Mouse (Mus musculus) ovary, postnatal 36 days (tissue): ENCODE results near the gene Rnase10.
"Not testable (repeated sequence)": the region's sequence is repeated elsewhere in the genome, so short reads cannot be mapped to it uniquely, and the experiment has no call there.

Source experiments
- DNase-seq: peaks from one replicate; pipeline ENCODE4 v3.0.0; 2022; ENCODE audit warnings: low spot score, mixed read lengths

The Rnase10 gene

DNA sequence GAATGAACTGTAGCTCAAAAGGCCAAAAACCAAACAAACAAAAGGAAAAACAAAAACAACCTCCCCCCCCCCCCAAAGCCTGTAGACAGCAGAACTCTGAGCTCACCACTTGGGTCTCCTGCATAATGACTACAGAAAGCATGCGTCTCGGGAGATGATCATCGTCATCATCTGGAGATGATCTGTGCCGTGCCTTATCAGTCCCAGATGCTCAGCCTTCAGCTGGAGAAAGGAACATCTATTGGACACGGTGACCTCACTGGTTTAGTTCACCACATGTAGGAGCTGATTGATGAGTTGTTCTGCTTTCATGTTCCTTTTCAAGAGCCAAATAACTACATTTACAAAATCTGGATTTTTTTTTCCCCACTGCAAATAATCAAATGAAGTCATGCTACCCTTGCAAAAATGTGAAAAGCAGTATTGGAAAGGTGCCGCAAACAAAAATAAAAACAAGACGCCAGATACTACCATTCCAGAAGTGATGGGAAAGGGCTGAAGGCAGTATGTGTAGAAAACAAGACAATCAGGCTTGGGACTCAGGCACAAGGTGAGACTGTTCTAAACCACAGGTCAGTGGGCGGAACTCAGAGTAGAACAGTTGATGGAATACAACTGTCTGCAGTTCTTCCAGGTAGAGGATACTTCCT, at the start of gene Rnase10:
TSS of gene Rnase10 (plus strand) at position 600 of the 650 bp plus-strand sequence.
- DNase-seq, result no peak

DNA sequence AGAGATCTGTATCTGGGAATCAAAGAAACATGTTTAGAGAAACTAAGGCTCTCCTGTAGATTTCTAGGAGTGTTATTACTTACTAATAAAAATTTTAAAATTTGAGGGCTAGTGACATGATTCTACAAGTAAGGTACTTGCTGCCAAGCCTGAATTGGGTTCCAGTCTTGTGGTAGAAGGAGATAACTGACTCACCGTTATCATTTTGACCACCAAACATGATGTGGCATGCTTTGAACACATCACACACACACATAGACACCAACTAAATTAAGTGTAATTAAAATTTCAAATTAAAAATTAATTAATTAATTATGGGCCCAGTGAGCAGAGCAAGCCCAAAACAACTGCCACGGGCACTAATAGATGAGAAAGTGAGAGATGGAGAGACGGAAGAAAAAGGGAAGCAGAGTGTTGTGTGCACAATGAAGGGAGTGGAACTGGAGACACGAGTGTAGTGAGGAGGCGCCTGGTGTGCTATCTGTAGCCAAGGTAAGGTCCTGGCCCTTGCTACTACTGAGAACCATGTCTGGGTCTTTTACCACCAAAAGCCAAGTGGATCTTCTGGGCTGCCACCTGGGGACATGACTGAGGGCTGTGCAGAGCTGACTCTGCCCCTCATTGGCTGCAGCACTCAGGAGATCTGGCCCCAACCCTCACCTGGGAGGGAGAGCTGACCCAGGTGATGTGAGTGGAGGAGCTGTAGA, 49.1 kb upstream of the Rnase10 start:
- DNase-seq, result not testable (repeated sequence)

DNA sequence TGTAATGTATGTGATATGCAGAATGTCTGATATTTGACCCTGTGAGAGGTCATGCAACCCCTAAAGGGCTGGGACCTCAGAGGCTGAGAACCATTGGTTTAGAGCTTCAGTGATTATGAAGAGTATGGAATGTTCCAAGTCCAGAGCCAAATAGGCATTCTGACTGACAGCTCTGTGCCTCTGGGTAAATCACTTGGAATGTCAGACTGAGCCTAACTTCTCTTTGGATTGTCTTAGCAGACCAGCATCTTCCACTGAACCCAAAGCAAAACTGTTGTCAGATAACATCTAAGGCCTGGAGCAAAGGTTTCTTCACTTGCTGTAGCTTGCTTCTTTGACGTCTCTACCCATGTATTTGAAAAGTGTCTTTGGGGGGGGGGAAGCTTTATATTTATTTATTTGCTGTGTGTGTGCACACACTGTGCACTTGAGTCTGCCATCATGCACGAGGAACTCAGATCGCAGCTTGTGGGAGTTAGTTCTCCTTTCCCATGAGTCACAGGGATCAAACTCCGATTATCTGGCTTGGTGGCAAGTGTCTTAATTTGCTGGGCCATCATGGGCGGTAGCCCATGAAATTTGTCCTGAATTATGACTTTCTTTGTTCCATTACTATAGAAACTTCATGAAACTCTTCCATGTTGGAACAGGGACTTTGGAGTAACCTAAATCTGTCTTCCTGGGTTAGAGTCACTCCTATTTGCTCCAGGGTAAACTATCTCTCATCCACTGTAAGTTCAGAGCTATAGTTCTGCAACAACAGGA, 39.2 kb upstream of the Rnase10 start:
- no peak for DNase-seq

DNA sequence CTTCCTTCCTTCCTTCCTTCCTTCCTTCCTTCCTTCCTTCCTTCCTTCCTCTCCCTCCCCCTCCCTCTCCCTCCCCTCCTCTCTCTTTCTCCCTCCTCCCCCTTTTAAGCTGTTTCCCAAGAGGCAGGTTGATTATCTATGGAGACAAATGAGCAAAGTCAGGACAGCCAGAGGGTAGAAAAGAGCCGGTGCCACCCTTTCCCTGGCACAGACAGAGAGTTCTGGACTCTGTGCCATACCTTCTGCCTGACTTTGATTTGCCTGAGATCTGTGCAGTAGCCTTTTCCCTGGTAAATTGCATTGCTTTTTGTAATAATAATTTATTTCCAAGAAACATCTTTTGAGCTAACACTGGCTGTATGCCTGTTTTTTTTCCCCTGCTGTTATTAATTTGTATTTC, 38.5 kb upstream of the Rnase10 start:
- no peak for DNase-seq

DNA sequence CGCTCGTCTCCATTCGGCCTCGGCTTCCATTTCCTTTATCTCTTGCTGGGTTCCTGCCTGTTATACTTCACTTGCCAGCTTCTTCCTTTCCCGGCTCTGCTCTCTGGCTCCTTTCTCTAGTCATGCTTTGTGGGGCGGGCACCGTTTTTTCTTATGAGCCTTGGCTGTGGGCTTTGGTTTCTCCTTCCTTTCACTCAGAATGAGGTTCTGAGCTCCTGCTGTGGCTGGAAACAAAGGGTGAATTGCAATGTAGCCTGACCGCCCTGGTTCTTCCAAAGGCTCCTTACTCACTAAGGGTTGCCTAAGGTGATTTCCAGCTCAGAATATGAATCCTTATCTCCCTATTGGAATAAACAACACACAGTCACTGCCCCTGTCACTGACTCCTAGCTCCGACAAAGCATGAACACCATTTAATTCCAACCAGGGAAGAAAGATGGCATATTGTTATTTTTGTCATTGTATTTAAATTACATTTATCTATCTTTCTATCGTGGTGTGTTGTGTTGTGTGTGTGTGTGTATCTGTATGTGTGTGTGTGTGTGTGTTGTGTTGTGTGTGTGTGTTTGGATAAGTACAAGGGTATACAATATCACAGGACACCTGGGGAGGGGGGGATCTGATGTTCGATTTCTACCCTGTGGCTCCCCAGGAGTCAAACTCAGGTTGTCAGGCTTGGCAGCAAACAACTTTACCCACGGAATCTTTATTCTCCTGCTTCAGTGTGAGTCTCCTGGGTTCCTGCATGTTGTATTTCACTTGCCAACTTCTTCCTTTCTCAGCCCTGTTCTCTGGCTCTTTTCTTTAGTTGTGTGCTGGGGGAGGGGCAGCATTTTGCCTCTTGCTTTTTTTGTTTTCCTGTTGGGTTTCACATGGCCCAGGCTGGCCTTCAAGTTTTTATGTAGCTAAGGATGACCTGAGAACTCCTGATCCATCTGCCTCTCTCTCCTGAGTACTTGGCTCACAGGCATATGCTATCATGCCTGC, 37.7 kb upstream of the Rnase10 start:
- DNase-seq, result no peak

DNA sequence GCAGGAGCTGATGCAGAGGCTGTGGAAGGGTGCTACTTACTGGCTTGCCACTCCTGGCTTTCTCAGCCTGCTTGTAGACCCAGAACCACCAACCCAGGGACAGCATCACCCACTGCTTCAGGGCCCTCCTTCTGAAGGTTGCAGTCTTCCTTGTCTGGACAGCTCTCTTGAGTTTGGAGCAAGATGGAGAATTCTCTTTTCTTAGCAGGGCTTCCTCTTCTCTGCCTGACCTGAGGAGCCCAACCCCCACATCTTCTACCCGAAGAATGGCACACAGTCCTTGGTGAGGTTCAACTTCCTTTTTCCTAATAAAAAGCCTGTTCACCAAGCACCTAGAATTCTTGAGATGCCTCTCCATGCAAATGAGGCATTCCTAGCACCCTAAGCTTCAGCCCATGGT, 36.7 kb upstream of the Rnase10 start:
- DNase-seq, result no peak

DNA sequence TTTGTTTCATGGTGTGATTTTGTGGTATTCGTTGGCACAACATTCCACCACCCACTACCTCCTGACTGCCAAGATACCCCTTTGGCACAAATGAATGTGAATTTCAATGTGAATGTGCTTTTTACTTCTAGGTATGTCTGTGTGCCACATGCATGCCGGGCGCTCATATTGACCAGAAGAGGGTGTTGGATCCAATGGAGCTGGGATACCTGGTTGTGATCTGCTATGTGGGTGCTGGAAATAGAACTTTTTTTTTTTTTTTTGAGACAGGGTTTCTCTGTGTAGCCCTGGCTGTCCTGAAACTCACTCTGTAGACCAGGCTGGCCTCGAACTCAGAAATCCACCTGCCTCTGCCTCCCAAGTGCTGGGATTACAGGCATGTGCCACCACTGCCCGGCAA, 34.5 kb upstream of the Rnase10 start:
- not testable (repeated sequence) for DNase-seq

DNA sequence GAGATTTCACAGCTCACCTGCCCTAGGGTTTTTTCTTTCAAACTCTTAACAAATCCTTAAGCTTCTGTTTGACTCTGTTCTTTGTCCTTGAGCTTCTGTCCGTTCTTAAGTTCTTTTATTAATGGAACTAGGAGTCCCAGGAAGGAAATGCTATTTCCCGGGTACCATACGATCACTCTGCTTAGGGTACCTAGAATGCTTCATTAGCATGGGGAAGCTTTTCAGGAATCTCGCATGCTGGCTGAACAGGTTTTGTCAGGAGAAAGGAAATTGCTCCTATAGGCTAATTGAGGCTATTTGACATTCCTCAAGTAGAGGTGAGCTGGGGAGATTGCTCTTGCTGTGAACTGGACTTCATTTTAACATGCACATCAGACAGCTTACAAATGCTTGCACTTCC, 33.9 kb upstream of the Rnase10 start:
- no peak for DNase-seq

DNA sequence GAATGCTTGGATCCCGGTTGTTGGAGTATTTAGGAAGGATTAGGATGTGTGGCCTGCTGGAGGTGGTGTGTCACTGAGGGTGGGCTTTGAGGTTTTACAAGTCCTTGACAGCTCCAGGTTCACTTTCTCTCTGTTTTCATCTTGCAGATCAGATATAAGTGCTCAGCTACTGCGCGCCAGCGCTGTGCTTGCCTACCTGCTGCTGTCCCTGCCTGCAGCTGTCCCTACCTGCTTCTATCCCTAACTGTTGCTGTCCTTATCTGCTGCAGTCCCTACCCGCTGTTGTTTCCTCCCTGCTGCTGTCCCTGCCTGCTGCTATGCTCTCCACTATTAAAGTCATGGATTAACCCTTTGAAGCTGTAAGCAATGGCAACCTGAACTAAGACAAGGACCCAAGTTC, 32.5 kb upstream of the Rnase10 start:
- no peak for DNase-seq

DNA sequence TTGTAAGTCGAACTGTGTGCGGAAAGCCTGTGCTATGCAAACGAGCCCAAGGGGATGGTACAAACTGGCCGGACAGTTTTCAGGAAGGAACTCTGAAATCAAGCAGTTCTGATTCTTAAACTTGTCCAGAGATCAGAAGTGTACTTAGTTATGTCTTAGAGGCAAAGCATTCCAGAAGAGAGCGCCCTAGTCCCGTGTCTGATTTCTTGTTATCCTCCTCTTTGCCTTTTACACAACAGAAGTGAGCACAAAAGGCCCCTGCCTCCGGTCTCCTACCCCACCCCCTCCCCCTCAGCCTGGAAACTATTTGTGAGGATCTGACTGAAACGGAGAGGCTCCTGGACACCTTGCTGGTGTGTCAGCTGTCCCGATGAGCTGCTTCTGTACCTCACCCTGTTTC, 30.9 kb upstream of the Rnase10 start:
- no peak for DNase-seq

DNA sequence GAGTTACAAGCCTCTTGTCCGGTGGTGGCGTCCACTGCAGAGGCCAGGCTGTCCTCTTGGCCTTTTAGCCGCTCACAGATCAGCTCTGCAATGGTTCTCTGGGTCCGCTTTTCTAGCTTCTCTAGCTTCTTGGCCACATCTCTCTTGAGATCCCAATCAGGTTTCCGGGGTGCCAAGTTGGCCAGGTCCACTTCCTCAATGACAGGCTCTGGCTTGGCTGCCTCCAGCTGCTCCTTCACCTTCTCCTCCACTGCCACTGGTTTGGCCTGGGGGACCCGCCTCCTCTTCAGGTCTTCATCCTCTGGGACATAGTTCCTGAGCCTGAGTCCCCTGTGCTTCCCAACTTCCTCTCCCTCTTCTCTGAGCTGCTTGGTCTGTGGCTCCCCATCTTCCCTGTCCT, 29.1 kb upstream of the Rnase10 start:
- not testable (repeated sequence) for DNase-seq

DNA sequence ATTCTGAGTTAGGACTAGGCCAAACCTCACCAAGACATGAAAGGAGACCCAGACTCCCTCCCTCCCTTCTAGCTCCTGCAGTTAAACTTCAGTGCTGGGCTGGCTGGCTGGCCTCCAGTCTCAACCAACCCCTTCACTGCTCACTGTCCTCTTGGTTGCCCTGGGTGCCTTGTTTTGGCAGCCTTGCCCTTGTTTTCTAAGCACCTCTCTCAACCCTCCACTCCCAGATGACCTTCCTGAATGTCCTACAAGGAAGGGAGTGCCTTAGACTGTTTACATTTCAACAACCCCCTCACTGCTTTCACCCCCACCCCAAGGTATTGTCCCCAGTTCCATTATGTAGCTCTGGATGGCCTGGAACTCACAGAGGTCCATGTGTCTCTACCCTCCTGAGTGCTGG, 27.9 kb upstream of the Rnase10 start:
- no peak for DNase-seq

DNA sequence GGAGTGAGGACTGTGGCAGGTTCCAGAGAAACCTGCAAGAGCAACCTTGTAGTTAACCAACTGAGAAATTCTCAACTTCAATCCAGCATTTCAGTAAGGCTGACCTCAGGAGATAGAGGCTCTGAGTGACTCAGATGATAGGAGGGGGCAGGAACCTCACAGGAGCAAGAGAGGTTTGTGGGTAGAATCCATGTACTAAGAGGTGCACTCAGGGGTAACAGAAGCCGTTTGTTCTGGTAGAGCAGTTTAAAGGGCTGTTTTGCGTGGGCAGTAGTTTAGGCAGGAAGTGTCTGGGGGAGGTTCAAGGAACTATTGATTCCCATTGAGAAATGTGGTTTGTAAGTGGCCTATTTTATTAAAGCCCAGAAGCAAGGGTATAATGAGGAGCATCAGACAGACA, 26.3 kb upstream of the Rnase10 start:
- DNase-seq, result no peak

DNA sequence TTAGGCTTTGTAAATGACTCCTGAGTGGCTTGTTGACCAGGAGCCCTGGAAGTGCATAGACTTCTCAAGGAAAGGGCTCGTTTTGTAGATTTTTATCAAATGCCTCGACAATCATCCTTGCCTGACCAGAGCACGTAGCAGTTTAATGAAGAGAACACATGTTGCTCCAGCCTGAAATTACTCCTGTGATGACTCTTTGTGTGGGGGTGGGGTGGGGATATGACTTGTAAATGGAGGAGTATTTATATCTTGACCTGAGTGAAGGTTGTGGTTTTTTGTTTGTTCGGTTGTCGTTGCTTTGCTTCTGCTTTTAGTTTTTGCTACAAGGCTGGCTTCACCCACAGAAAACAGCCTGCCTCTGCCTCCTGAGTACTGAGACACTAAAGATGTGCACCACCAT, 25.7 kb upstream of the Rnase10 start:
- DNase-seq, result no peak

DNA sequence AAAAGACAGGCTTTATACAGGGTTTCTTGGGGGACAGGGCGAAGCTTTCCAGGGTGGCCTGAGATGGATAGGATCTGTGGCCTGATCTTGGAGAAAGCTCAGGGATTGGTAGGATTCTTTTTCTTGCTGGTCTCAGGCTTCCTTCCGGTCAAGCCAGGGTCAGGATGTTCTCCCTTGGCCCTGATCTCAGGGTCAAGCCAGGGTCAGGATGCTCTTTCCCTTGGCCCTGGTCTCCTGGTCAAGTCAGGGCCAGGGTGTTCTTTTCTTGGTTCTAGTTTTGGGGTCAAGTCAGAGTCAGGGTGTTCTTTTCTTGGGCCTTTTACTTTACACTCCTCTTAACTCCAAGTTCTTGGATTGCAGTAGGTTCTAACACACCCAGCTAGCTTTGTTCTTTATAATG, 19.9 kb upstream of the Rnase10 start:
- DNase-seq, result no peak

DNA sequence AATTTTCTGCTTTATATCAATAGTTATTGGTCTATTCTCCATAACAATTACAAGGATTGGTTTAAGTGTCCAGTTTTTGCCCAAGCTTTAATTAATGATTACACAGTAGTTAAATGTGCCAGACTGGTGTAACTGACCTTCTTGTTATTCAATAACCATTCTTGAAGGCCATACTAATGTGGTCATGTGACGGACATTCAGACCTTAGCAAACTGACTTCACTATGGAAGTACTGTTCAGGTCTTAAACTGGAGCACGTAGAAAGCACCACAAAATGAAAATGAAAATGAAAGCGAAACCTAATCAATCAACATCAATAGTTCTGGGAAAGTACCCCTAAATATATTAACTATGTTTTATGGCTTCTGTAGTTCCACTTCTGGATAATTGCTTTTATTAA, 16.5 kb upstream of the Rnase10 start:
- DNase-seq, result no peak

DNA sequence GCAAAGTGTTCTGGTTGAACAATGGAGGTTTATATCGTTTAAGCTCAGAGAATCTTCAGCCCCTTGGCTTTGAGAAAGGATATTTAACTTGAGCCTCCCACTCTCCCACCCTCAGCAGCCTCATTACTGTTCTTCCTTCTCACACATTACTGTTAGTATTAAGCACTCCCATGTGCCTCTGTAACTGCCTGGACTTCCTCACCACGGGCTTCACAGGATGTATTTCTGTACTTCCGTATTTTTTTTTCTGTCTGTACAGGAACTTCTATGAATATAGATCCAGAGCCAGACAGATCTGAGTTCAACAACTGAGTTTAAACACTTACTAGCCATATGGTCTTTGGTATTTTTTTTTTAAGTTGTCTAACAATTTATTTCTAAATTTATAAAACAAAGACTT, 10.5 kb upstream of the Rnase10 start:
- no peak for DNase-seq

DNA sequence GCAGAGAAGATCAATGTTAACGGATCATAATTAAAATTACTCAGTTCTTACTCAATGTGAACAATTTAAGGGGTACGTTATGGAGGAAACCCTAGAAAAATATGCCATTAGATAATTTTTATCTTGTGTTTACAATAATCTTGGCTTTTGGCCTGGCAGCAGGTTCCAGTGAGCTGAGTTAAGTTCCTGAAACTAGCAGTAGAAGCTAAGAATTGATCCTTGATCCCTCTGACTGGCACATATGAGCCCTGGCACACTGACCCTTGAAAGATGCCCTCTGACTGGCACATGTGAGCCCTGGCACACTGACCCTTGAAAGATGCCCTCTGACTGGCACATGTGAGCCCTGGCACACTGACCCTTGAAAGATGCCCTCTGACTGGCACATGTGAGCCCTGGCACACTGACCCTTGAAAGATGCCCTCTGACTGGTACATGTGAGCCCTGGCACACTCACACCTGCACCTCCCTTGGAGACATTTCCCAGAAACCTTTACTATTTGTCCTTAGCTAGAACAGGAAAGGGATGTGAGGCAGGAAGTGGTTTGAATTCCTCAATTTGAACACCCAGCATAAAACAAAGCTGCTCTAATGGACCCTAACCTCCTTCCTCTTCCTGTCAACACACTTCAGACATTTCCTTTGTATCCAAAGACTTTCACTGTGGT, 9.4 kb upstream of the Rnase10 start:
- DNase-seq, result no peak

DNA sequence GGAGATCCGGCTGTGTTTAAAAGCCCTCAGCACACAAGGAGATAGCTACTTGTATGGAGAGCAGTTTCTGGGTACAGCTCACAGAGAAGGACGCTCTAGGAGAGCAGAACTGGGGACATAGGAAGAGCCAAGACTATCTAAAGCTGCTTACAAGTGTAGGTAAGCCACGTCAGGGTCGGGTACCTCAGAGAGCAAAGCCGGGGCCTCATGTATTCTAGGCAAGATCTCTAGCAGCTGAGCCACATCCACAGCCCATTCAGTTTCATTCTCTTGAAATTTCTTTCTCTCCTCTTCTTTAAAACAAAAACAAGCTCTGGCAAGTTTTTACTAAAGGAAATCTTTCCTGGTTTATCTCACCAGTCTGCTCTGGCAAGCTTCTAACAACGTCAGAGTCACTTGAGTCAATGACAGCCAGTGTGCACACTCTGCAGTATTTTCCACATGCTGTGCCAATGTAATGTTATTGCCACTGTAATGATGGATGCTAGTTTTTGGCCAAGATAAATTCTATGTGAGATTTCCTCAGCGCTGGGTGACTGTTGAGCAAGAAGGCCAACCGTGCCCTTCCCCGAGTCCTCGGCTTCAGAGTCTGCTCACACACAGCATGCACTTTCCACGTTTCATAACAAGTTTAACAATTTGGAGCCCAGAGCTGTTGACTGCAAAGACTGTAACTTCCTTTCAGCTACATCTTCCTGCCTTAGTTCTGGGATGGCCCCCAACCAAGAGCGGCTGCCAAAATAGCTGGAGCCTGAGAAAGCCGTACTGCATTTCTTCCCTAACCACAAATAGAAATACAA, 563 bp downstream of the Rnase10 start:
- DNase-seq, result peak; percentile 22

DNA sequence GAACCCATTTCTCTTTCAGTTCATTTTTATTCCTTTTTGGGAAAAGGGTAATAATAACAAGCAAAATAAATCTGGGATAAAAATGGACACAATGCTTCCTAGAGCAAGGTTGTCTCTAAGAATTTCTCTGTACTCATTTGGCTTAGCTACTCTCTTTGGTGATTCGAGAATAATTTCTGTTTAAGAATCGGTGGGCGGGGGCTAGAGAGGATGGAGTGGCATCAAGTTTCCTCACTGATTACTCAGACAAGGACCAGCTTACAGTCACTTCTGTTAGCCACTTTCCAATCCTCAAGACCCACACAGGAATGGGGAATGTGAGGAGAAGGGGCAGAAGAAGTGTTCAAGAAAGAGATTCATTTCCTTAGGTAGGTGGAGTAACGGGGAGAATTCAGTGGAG, 1.2 kb downstream of the Rnase10 start:
- no peak for DNase-seq

DNA sequence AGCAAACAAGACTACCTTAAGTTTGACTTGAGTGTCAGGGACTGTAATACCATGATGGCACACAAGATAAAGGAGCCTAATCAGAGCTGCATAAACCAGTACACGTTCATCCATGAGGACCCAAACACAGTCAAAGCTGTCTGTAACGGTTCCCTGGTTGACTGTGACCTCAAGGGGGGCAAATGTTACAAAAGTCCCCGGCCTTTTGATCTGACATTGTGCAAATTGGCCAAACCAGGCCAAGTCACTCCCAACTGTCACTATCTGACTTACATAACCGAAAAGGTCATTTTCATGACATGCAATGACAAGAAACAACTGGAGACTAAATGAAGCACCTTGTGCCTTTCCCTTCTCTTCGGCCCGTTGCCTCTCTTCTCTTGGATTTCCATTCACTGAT, 2.0 kb downstream of the Rnase10 start:
- DNase-seq, result no peak
